Mouse (Mus musculus) layer of hippocampus, postnatal 14 days (tissue): ENCODE measurements at regions not wholly inside any gene's neighbourhood (a gene's known extent, or its start where the extent isn't known, plus 50 kb on each side); places are given as distances from the start of the nearest gene placed in this dataset.

Experiments used
- DNase-seq, 2 experiments: peaks; one replicate each; pipeline ENCODE4 v3.0.0; 2021 to 2022; ENCODE audit warnings: low spot score in 2 of 2, mixed read lengths in 1 of 2

- DNase-seq: no peak
Observed at GRCm38 (mm10) chr13:101225366-101225765, 392.1 kb upstream of the Slc30a5 start.

GRCm38 (mm10) chr13:101221331-101222043, 388.3 kb upstream of the Slc30a5 start:
- DNase-seq: no peak

- DNase-seq: no peak
Observed at GRCm38 (mm10) chr13:101219568-101219967, 386.3 kb upstream of the Slc30a5 start.

- no peak for DNase-seq
Observed at GRCm38 (mm10) chr13:101216897-101217480, 383.8 kb upstream of the Slc30a5 start.

- no peak for DNase-seq
Observed at GRCm38 (mm10) chr13:101216421-101216820, 383.2 kb upstream of the Slc30a5 start.

GRCm38 (mm10) chr13:101215792-101216221, 382.6 kb upstream of the Slc30a5 start:
- no peak for DNase-seq

GRCm38 (mm10) chr13:101215131-101215641, 382.0 kb upstream of the Slc30a5 start:
- DNase-seq: no peak

- DNase-seq: no peak
Observed at GRCm38 (mm10) chr13:101214094-101214493, 380.9 kb upstream of the Slc30a5 start.

GRCm38 (mm10) chr13:101213121-101213916, 380.1 kb upstream of the Slc30a5 start:
- DNase-seq: peak in 1 of 2 experiments; percentile 40

GRCm38 (mm10) chr13:101212341-101212895, 379.2 kb upstream of the Slc30a5 start:
- no peak for DNase-seq

GRCm38 (mm10) chr13:101208788-101209187, 375.6 kb upstream of the Slc30a5 start:
- no peak for DNase-seq

GRCm38 (mm10) chr13:101203463-101203862, 370.2 kb upstream of the Slc30a5 start:
- DNase-seq: no peak

GRCm38 (mm10) chr13:101202565-101203313, 369.5 kb upstream of the Slc30a5 start:
- no peak for DNase-seq

GRCm38 (mm10) chr13:101190249-101190830, 357.1 kb upstream of the Slc30a5 start:
- no peak for DNase-seq

GRCm38 (mm10) chr13:101182387-101182786, 349.2 kb upstream of the Slc30a5 start:
- DNase-seq: no peak

- DNase-seq: no peak
Observed at GRCm38 (mm10) chr13:101175017-101175689, 341.9 kb upstream of the Slc30a5 start.

- no peak for DNase-seq
Observed at GRCm38 (mm10) chr13:101161768-101162167, 328.5 kb upstream of the Slc30a5 start.

- DNase-seq: no peak
Observed at GRCm38 (mm10) chr13:101159878-101160277, 326.7 kb upstream of the Slc30a5 start.

- no peak for DNase-seq
Observed at GRCm38 (mm10) chr13:101153760-101154159, 320.5 kb upstream of the Slc30a5 start.

- DNase-seq: no peak
Observed at GRCm38 (mm10) chr13:101142761-101143160, 309.5 kb upstream of the Slc30a5 start.
